Comparison of ENCODE assay signal across 8 mouse cellular contexts in genomic region chr3:104967548-104968300, GRCm38 (mm10). TPM values are rescaled to one million over a fixed set of nuclear protein-coding genes. Genes with fewer than 3 reads are reported as not detected.
DNase-seq lines count a peak whose midpoint lies in the region; ATAC-seq and TF ChIP-seq lines count a peak whose summit lies in the region.

No protein-coding gene starts in this region.

- in situ Hi-C loops in ES-E14 (cut with MboI; ENCODE audit: low sequenced_read_pairs in 2 of 2, unreplicated experiment in 2 of 2), result no loop called here

- DNase-seq in ES-E14 (ENCODE audit: low read depth, low spot score), result peak; percentile 49
- DNase-seq in cerebellum, adult 11-12 months, result peak; percentile 28
- DNase-seq in forelimb bud, embryonic 11.5 days (ENCODE audit: low read depth, low spot score), result peak; percentile 80
- peak; percentile 72 for DNase-seq in layer of hippocampus, adult 9-10 months (ENCODE audit: low spot score)
- peak; percentile 99 for DNase-seq in ovary, postnatal 10 days (ENCODE audit: low spot score)
- peak; percentile 83 for DNase-seq in thymus, postnatal 14 days

- H3K4me2 ChIP-seq in lung, embryonic 15.5 days, result peak overlapping the region; percentile 89

- no peak overlapping the region for H3K27ac ChIP-seq in ES-E14 (ENCODE audit: insufficient read depth, low read depth, low read length, poor library complexity, severe bottlenecking)
- H3K27ac ChIP-seq in lung, embryonic 15.5 days, result peak overlapping the region; percentile 82

- H3K9me3 ChIP-seq in ES-E14 (ENCODE audit: control insufficient read depth, insufficient read depth, low read depth, low read length), result no peaks in the 10 kb centered on the region
- no peaks in the 10 kb centered on the region for H3K9me3 ChIP-seq in lung, embryonic 15.5 days

- H3K27me3 ChIP-seq in lung, embryonic 15.5 days, result peaks cover 15% of the 10 kb centered on the region

- ATAC-seq in hematopoietic stem cell, adult 5-6 weeks (replicated peaks in 1 of 2; ENCODE audit: insufficient read depth in 1 of 2, low FRiP score in 2 of 2, low TSS enrichment in 1 of 2, low read depth in 1 of 2, poor library complexity in 2 of 2, severe bottlenecking in 2 of 2), result peak; percentile 65 to 73
- ATAC-seq in lung, embryonic 15.5 days (ENCODE audit: borderline replicate concordance, extremely low read depth, low FRiP score, low TSS enrichment), result peak; percentile 73; the same call in 1 of the 2 replicates

- H3K36me3 ChIP-seq in ES-E14 (ENCODE audit: control insufficient read depth, insufficient read depth, low read length, poor library complexity, severe bottlenecking), result no peaks in the 10 kb centered on the region
- no peaks in the 10 kb centered on the region for H3K36me3 ChIP-seq in lung, embryonic 15.5 days

- peak overlapping the region; percentile 79 to 86 for H3K4me3 ChIP-seq in ES-E14 (ENCODE audit: insufficient read depth in 1 of 2, low read depth in 1 of 2, low read length in 2 of 2, poor library complexity in 1 of 2, severe bottlenecking in 1 of 2)
- peak overlapping the region; percentile 62 for H3K4me3 ChIP-seq in lung, embryonic 15.5 days

- under 1% methylated on average over 49 of the region's 49 CpGs for WGBS in lung, embryonic 15.5 days

- peaks cover 0 to 4% of the 10 kb centered on the region in 2 experiments; a peak in 1 of 4 replicates for H3K4me1 ChIP-seq in ES-E14 (ENCODE audit: control insufficient read depth in 2 of 2, insufficient read depth in 2 of 2, low read length in 2 of 2, poor library complexity in 1 of 2)
- H3K4me1 ChIP-seq in lung, embryonic 15.5 days, result peaks cover 39% of the 10 kb centered on the region

- H3K9ac ChIP-seq in ES-E14 (ENCODE audit: insufficient read depth, low read depth, low read length, poor library complexity, severe bottlenecking), result peak overlapping the region; percentile 86
- H3K9ac ChIP-seq in lung, embryonic 15.5 days, result peak overlapping the region; percentile 77

TF ChIP-seq in ES-E14, 5 proteins besides CTCF, POLR2A, EP300 and RAD21:
- no peak for TF ChIP-seq MAFK (IDR thresholded peaks at IDR 0.05; ENCODE audit: insufficient read depth, low read depth, low read length)
- no peak for TF ChIP-seq ZNF384 (IDR thresholded peaks at IDR 0.05; ENCODE audit: low read depth, low read length)
- peak; percentile 56; the same call in 1 of the 2 replicates for TF ChIP-seq ZC3H11A (IDR thresholded peaks at IDR 0.05; ENCODE audit: borderline replicate concordance, low read depth, low read length)
- TF ChIP-seq HCFC1 (IDR thresholded peaks at IDR 0.05; ENCODE audit: borderline replicate concordance, insufficient read depth, low read length), result no peak

RNA-seq across cellular contexts. Expression of gene Wnt2b, which starts 6.0 kb away (rescaled TPM):
- total RNA-seq in ES-E14 (2012; rRNA removed), result 1.1 and 1.3 TPM in 2 replicates
- not detected in 2 replicates for total RNA-seq in hematopoietic stem cell, adult 5-6 weeks (2017)
- 2.0 and 2.4 TPM in 2 replicates for polyA plus RNA-seq in lung, embryonic 15.5 days (2015; fragmentation: Nextera tagmentation; extraction: Ambion mirVana)

Comparison
In these comparisons a context has a peak if more than half of its experiments do, and no peak if none do; other contexts are left out.
1. DNase-seq: peak in every context shown above with its lines; median percentile 99 in ovary, postnatal 10 days; 83 in thymus, postnatal 14 days; 80 in forelimb bud, embryonic 11.5 days; 72 in layer of hippocampus, adult 9-10 months; 49 in ES-E14; 28 in cerebellum, adult 11-12 months.